Mouse (Mus musculus) neural tube, embryonic 12.5 days (tissue): ENCODE measurements at regions not wholly inside any gene's neighbourhood (a gene's known extent, or its start where the extent isn't known, plus 50 kb on each side); places are given as distances from the start of the nearest gene placed in this dataset.

ENCODE experiments used
- ATAC-seq: fragments of 200-750 bp; cut with Nextera tagmentation; 2 replicates; pipeline ENCODE4 v1.8.0; 2017; ENCODE audit warnings: low read depth, mild to moderate bottlenecking, moderate TSS enrichment, moderate library complexity; ENCODE audit not compliant: low FRiP score
- H3K27ac ChIP-seq: fragments of 300-500 bp; sonication (generic); 2 replicates; pipeline ENCODE4 v1.5.1; 2016
- H3K27me3 ChIP-seq: fragments of 300-500 bp; sonication (generic); replicated peaks from 2 replicates; pipeline ENCODE4 v1.6.1; 2016; ENCODE audit warnings: mild to moderate bottlenecking
- H3K36me3 ChIP-seq: fragments of 300-500 bp; sonication (generic); 2 replicates; pipeline ENCODE4 v1.6.1; 2016; ENCODE audit warnings: mild to moderate bottlenecking
- H3K4me1 ChIP-seq: fragments of 300-500 bp; sonication (generic); 2 replicates; pipeline ENCODE4 v1.6.1; 2016
- H3K4me2 ChIP-seq: fragments of 300-500 bp; sonication (generic); replicated peaks from 2 replicates; pipeline ENCODE4 v1.6.1; 2016; ENCODE audit warnings: mild to moderate bottlenecking
- H3K4me3 ChIP-seq: fragments of 300-500 bp; sonication (generic); 2 replicates; pipeline ENCODE4 v1.5.1; 2016
- H3K9ac ChIP-seq: fragments of 300-500 bp; sonication (generic); 2 replicates; pipeline ENCODE4 v1.6.1; 2016; ENCODE audit warnings: mild to moderate bottlenecking
- H3K9me3 ChIP-seq: fragments of 300-500 bp; sonication (generic); 2 replicates; pipeline ENCODE4 v1.6.1; 2016; ENCODE audit warnings: mild to moderate bottlenecking
- WGBS: fragments of 180-500 bp; shearing (Covaris S2); methylation state at CpG from one replicate; pipeline ENCODE4 v1.1.7; 2016; 5-methylcytosine and 5-hydroxymethylcytosine counted together

DNA sequence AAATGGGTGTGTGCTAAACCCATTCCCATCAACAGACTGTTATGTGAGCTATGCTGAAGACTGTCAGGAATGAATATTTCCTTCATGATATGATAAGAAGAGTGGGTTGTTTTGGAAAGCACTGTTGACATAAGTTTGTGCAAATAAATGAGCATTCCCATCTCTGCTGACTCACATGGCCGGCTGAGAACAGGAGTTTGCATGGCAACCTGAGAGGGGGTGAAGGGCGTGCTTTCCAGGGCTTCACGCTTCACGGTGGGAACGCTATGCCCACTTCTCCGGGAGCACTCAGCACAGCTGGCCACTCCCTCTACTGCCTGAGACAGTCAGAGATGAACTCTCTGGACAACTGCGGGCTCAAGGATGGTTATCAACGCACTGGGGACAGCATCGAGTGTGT is 348.9 kb upstream of the Slc24a5 start:
- no peaks in the 10 kb centered on the region for H3K27me3 ChIP-seq
- H3K9ac ChIP-seq, result no peak overlapping the region
- ATAC-seq, result no peak
- WGBS, result 73% methylated on average over 9 of the region's 9 CpGs
- H3K4me3 ChIP-seq, result no peak overlapping the region
- no peak overlapping the region for H3K27ac ChIP-seq
- no peaks in the 10 kb centered on the region for H3K36me3 ChIP-seq
- no peak overlapping the region for H3K4me2 ChIP-seq
- H3K4me1 ChIP-seq, result no peaks in the 10 kb centered on the region
- no peaks in the 10 kb centered on the region for H3K9me3 ChIP-seq

DNA sequence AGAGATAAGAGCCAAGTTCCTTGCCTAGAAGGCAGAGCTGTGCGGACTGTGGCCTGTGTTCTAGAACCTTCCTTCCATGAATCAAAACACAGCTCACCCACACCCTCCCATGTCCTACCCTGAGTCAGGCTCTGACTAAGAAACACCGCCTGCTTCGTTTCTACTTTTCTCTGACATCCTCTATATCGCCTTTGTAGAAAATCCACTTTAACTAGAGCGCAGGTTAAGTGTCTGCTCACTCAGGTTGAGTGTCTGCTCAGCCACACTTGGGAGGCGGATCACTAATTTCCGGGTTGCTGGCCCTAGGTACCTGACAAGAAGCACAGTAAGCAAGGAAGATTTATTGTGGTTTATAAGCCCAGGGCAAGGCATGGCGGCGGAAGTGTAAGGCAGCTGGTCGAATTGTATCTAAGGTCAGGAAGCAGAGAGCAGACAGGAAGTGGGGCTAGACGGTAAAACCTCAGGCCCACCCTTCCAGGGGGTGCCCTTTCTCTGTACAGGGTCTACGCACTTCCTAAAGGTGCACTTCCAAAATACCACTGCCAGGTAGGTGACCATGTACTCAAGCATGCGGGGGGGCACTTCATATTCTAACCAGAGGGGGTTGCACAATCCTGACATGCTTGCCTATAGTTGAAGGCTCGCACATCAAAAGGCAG is 348.0 kb upstream of the Slc24a5 start:
- H3K4me3 ChIP-seq, result no peak overlapping the region
- no peak for ATAC-seq
- no peaks in the 10 kb centered on the region for H3K9me3 ChIP-seq
- no peak overlapping the region for H3K4me2 ChIP-seq
- 67% methylated on average over 14 of the region's 14 CpGs for WGBS
- H3K36me3 ChIP-seq, result no peaks in the 10 kb centered on the region
- H3K27me3 ChIP-seq, result no peaks in the 10 kb centered on the region
- H3K27ac ChIP-seq, result no peak overlapping the region
- no peak overlapping the region for H3K9ac ChIP-seq
- 0 out of 2 replicates have a peak, but pooled peaks cover 3% of the 10 kb centered on the region for H3K4me1 ChIP-seq

DNA sequence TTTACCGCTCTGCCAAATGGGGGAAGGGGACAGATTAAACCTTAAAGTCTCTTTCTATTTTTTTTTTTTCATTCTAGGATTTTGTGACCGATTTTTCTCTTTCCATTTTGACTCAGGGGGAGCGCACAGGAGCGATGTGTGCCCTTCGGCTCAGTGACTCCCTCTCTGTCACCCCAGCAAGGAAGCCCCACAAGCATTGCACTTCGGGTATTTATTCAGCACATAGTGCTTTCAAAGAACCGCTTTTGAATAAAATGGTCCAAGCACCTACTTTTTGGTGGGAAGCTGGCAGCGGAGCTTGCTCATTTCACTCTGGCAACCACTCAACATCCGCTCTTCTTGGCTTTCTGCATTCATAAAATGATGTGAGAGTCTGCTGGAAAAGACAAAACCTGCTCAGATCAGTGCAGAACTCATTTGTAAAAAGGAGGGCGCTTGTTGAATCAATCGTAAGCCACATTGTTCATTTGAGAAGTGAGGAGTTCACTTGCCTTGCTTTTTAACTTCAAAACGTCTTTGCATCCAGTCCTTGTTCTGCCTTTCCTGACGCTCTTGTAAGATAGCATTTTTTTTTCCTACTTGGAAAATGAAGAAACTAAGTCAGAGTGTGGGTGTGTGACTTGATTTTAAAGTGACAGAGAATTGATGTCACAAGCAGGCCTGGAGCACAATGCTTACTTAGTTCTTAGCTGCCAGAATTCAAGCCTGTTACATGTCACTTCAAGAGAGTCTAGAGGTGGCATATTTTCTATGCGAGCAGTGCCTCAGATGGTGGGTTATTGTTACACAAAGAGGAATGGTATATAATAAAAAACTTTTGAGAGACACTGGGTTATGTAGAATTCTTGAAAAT is 347.1 kb upstream of the Slc24a5 start:
- WGBS, result 76% methylated on average over 14 of the region's 14 CpGs
- Histone ChIP-seq H3K4me3 (no peak overlapping the region), H3K9ac (no peak overlapping the region), H3K9me3 (no peaks in the 10 kb centered on the region), H3K4me2 (no peak overlapping the region), H3K36me3 (no peaks in the 10 kb centered on the region), H3K27ac (no peak overlapping the region), H3K27me3 (no peaks in the 10 kb centered on the region), H3K4me1 (peaks cover 8% of the 10 kb centered on the region; the same call in 1 of the 2 replicates)
- no peak for ATAC-seq

DNA sequence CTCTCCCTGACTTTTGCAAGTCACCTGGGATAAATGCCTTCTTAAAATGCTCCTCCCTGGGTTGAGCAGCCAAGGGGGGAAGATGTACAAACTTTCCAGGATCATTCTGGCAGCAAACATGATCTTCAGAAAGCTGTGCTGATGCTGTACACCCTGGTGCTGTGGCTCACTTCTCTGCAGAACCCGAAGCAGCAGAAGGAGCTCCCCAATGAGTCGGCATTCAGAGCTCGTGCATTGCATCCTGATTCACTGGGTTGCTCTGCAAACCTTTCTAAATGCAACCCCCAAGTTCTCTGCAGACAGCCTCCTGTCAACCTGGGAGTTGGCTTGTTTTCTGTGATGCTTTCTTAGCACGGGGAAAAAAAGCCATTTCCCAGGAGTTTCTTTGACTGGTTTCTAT is 343.8 kb upstream of the Slc24a5 start:
- no peak overlapping the region for H3K27ac ChIP-seq
- no peaks in the 10 kb centered on the region for H3K36me3 ChIP-seq
- no peak overlapping the region for H3K4me2 ChIP-seq
- H3K4me1 ChIP-seq, result peaks cover 8% of the 10 kb centered on the region; the same call in 1 of the 2 replicates
- H3K4me3 ChIP-seq, result no peak overlapping the region
- WGBS, result 57% methylated on average over 4 of the region's 4 CpGs
- no peak overlapping the region for H3K9ac ChIP-seq
- no peak for ATAC-seq
- no peaks in the 10 kb centered on the region for H3K27me3 ChIP-seq
- H3K9me3 ChIP-seq, result no peaks in the 10 kb centered on the region

DNA sequence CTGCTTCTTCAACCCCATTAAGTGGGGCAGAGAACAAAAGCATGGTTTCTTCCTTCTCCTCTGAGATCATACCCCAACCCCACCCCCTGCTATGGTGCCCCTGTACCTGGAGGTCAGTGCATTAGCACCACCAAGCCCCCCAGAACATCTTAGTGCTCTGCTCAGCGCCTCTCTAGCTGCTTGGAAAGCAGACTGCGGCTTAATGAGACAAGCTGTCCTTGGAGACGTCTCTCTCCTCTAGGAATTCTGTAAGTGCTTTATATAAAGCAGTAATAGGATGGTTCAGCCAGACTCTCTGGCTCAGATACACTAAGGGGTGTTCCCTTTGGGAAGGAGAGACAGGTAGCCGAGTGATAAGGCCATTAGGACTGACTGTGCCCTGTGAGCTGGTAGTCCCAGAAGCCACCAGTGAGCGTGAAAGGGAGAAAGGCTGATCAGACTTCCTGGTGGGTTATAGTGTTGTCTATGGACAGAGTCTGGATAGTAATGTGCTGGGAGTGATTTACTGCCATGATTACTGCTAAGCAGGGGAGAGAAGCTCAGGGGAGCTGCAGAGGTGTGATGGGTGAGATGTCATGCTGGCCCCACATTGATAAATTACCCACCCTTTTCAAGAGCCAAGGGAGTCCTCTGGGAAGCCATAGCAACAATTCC is 343.0 kb upstream of the Slc24a5 start:
- no peak overlapping the region for H3K4me2 ChIP-seq
- H3K9me3 ChIP-seq, result no peaks in the 10 kb centered on the region
- H3K27me3 ChIP-seq, result no peaks in the 10 kb centered on the region
- peaks cover 8% of the 10 kb centered on the region; the same call in 1 of the 2 replicates for H3K4me1 ChIP-seq
- 41% methylated on average over 5 of the region's 5 CpGs for WGBS
- peak; percentile 61 for ATAC-seq
- H3K27ac ChIP-seq, result no peak overlapping the region
- H3K9ac ChIP-seq, result no peak overlapping the region
- H3K36me3 ChIP-seq, result no peaks in the 10 kb centered on the region
- no peak overlapping the region for H3K4me3 ChIP-seq

DNA sequence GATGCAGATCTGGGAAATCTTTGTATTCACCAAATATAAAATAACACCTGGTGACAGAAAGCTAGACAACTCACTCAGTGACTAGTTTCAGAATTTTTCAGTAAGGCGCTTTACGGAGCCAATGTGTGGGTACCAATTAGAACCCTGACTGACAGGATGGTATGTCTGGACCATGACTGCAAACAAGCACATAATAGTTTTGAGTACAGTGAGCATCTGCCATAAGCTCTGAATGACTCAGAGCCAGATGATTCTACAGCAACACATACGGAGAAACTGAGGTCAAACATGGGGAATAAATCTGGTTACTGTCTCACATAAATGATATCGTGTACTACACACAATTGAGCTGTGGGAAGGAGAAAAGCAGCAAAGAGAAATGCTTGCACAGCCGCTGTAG is 339.9 kb upstream of the Slc24a5 start:
- Histone ChIP-seq H3K4me2 (no peak overlapping the region), H3K36me3 (no peaks in the 10 kb centered on the region), H3K4me1 (peaks cover 8% of the 10 kb centered on the region; the same call in 1 of the 2 replicates), H3K9ac (no peak overlapping the region), H3K4me3 (no peak overlapping the region), H3K27me3 (no peaks in the 10 kb centered on the region), H3K9me3 (no peaks in the 10 kb centered on the region), H3K27ac (no peak overlapping the region)
- ATAC-seq, result no peak
- WGBS, result 97% methylated on average over 5 of the region's 5 CpGs

DNA sequence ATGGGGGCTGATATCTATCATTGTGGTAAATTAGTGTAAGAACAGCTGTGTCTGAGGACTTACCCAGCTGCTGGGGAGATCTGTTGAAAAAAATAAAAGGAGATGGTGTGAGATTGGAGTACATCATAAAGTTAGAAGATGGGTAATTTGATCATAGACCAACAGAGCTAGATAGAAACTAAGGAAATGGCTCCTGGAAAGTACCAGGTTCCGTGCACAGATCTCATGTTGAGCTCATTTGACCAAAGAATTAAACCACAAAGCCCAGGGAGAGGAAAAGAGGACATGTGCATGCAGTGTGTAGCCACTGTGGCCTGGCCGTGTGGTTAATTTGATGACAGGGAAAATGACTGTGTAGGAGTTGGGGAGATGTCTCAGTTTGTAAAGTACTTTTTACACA is 335.3 kb upstream of the Slc24a5 start:
- ATAC-seq, result no peak
- Histone ChIP-seq H3K9me3 (no peaks in the 10 kb centered on the region), H3K27ac (no peak overlapping the region), H3K4me2 (no peak overlapping the region), H3K36me3 (no peaks in the 10 kb centered on the region), H3K4me3 (no peak overlapping the region), H3K4me1 (no peaks in the 10 kb centered on the region), H3K9ac (no peak overlapping the region), H3K27me3 (no peaks in the 10 kb centered on the region)
- 86% methylated on average over 2 of the region's 2 CpGs for WGBS

DNA sequence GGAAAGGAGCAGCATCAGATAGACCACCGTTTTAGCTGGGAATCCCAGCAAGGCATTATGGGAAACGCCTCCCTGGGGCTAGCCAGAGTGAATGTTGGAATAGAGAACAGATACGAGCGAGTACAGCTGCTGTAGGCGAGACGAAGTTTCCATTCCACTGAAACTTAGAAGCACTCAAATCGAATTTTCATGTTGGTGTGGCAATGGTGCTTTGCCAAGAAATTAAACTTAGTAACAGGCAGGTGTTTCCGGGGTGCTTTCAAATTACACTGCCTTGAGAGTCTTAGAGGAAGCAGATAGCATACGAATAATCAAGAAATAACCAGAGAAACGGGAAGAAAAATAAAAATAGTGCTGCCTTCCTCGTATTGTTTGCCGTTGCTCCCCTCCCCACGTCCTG is 327.1 kb upstream of the Slc24a5 start:
- no peak overlapping the region for H3K4me2 ChIP-seq
- 69% methylated on average over 13 of the region's 13 CpGs for WGBS
- no peaks in the 10 kb centered on the region for H3K36me3 ChIP-seq
- H3K4me3 ChIP-seq, result no peak overlapping the region
- H3K27me3 ChIP-seq, result no peaks in the 10 kb centered on the region
- ATAC-seq, result no peak
- no peaks in the 10 kb centered on the region for H3K9me3 ChIP-seq
- no peaks in the 10 kb centered on the region for H3K4me1 ChIP-seq
- H3K9ac ChIP-seq, result no peak overlapping the region
- no peak overlapping the region for H3K27ac ChIP-seq

DNA sequence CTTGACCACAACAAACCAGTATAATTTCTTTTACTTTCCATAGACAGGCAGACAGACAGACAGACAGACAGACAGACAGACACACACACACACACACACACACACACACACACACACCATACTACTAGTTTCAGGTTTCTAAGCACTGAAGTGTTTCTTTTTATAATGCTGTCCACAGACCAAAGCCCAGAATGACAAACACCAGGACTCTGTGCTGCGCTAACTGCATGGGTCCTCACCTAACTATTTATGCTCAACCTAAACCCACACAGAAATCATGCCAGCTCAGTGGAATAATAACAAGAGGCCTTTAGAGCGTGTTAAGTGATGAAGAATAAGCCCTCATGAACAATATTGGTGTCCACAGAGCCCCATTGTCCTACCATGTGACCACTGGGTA is 325.0 kb upstream of the Slc24a5 start:
- H3K4me2 ChIP-seq, result no peak overlapping the region
- ATAC-seq, result no peak
- no peaks in the 10 kb centered on the region for H3K36me3 ChIP-seq
- H3K4me1 ChIP-seq, result no peaks in the 10 kb centered on the region
- H3K9me3 ChIP-seq, result no peaks in the 10 kb centered on the region
- WGBS, result 84% methylated on average over 2 of the region's 2 CpGs
- H3K9ac ChIP-seq, result no peak overlapping the region
- no peak overlapping the region for H3K27ac ChIP-seq
- H3K4me3 ChIP-seq, result no peak overlapping the region
- H3K27me3 ChIP-seq, result no peaks in the 10 kb centered on the region

DNA sequence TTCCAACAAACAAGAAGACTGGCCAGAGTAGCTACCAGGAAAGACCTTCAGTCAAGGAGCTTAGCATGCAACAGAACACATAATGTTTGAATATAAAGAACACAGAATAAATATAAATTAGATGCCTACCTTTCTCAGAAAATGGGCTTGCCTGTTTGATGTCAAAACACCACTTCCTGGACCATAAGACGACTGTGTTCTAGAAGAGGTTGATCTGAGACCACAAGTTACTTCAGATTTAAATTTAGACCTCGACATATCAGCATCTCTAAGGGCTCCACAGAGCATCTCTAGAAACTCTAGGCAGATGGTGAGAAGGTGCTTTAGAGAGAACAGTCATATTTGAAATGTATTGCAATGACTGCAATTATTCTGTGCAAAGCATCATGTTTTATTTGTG is 322.9 kb upstream of the Slc24a5 start:
- no peak overlapping the region for H3K27ac ChIP-seq
- no peak overlapping the region for H3K9ac ChIP-seq
- H3K36me3 ChIP-seq, result no peaks in the 10 kb centered on the region
- no peak overlapping the region for H3K4me3 ChIP-seq
- WGBS, result 86% methylated on average over 2 of the region's 2 CpGs
- H3K4me1 ChIP-seq, result no peaks in the 10 kb centered on the region
- H3K27me3 ChIP-seq, result no peaks in the 10 kb centered on the region
- no peaks in the 10 kb centered on the region for H3K9me3 ChIP-seq
- H3K4me2 ChIP-seq, result no peak overlapping the region
- ATAC-seq, result no peak

DNA sequence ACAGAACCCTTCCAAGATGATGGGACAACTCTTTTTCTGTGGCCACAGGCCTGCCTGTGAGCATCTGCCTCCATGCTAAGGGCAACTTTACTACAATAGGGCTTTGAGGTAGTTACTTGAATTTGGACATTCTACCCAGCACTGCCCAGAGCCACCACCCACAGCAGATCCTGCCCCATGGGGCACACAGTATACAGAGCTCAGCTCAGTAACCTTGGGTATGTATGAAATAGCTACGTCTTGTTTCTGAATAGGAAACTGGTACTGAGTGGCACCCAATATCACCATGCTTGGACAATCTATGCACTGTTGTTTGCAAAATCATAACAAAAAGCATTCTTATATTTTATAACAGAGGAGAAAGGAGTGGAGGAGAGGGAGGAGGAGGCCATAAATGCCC is 320.8 kb upstream of the Slc24a5 start:
- H3K36me3 ChIP-seq, result no peaks in the 10 kb centered on the region
- no peak overlapping the region for H3K9ac ChIP-seq
- 91% methylated on average over 1 of the region's 1 CpGs for WGBS
- no peaks in the 10 kb centered on the region for H3K27me3 ChIP-seq
- H3K4me2 ChIP-seq, result no peak overlapping the region
- no peak overlapping the region for H3K27ac ChIP-seq
- H3K4me3 ChIP-seq, result no peak overlapping the region
- H3K9me3 ChIP-seq, result no peaks in the 10 kb centered on the region
- no peaks in the 10 kb centered on the region for H3K4me1 ChIP-seq
- ATAC-seq, result no peak

DNA sequence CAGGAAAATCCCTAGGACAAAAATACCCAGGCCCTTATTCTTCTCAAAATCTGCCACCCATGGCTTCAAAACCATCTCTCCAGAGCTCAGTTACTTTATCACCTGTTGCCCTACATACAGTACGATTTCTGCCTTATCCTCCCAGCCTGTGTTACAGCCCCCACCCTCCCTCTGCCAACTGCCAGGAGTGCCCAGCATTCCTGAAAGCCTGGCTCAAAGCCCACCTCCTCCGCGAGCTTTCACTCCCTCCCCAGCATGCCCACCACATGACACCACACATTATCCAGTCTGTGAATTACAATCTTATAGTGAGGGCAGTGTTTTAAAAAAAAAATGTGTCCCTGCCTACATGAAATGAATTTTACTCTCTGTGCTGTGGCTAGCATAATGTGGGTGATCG is 320.3 kb upstream of the Slc24a5 start:
- Histone ChIP-seq H3K4me3 (no peak overlapping the region), H3K9me3 (no peaks in the 10 kb centered on the region)
- no peak for ATAC-seq

More for the DNA sequence above, 320.3 kb upstream of the Slc24a5 start:
- Histone ChIP-seq H3K4me2 (no peak overlapping the region), H3K9ac (no peak overlapping the region), H3K27ac (no peak overlapping the region), H3K4me1 (no peaks in the 10 kb centered on the region), H3K27me3 (no peaks in the 10 kb centered on the region), H3K36me3 (no peaks in the 10 kb centered on the region)
- 69% methylated on average over 4 of the region's 4 CpGs for WGBS
